Mouse (Mus musculus) right cerebral cortex, postnatal 36 days (tissue): Measurements from ENCODE around the gene Sars2.

Experiments
- DNase-seq, 2 experiments: peaks; one replicate each; pipeline ENCODE4 v3.0.0; 2022; ENCODE audit warnings: low spot score in 2 of 2, mixed read lengths in 1 of 2

The Sars2 gene

DNA sequence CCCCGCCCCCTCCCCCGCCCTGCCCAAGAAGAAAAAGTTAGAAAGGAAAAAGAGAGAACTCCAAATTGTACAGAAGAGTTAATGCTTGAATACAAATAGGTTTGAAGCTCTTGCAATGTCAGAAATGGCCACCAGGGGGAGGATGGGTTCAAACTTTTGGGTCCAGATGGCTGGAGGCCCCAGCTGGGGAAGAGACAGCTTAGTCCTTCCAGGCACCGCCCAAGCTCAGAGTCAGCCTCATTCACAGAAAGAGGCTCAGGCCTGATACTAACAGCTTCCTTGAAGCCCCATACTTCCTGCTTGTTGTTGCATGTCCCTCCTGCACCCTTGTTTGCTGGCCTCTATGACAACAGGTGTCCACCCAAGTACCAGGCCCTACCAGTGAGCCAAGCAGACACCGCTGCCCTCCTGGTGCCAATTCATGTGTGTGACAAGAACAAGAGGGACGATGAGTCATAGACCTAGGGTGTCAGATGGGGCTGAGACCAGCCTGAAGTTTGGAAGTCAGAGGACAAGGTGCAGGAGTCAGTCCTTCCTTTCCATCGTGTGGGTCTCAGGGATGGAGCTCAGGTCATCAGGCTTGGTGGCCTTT lies 38.4 kb downstream of the Sars2 start:
- peak; percentile 75 to 76 for DNase-seq

GRCm38 (mm10) chr7:28780857-28781256 lies 39.1 kb downstream of the Sars2 start:
- no peak for DNase-seq

DNA sequence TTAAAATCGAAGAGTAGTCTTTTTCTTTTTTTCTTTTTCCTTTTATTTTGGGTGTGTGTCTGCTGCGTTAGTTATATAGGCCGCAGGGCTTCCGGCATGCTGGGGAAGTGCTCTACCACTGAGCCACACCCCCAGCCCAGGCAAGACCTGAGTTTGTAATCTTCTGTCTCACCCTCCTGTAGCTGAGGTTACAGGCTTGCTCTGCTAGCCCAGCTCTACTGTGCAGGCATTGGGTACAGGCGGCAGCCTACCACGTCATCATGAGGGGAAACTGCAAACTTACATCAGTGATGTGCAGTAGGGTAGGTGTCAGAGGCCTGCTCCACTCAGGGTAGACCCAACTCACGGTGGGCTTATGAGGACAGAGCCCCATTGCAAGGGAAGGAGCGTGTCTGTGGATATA lies 39.5 kb downstream of the Sars2 start:
- DNase-seq = no peak

DNA sequence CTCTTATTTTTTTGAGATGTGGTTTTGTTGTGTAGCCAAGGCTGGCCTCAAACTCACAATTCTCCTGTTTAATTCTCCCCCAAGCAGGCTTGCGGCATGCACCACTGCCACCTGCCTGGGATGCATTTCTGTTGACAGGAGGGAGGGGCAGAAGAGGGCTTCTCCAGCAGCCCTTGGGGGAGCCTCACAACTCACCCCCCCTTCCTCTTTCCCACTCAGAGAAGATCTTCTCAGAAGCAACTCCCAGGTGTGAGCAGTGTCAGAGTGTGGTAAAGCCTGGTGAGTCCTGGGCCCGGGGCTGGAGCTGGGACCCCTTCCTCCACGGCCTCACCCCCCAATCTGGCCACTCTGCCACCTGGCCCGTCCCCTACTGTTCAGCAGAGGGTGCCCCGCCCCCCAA lies 43.4 kb downstream of the Sars2 start:
- DNase-seq = no peak

DNA sequence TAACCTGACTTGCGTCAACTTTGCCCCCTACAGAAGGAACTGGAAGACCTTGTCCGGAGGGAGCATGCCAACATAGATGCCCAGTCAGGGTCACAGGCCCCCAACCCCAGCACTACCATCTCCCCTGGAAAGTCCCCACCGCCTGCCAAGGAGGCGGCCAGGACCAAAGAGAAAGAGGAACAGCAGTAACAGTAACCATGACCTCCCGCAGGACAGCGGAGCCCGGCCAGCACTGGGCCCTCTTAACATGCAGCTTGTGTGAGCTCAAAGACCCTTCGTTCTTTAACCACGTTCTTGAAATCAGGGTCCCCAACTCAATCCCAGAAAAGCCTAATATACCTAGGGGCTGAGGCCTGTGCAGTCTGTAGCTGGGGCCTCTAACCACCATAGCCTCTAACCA lies 46.1 kb downstream of the Sars2 start:
- no peak for DNase-seq

DNA sequence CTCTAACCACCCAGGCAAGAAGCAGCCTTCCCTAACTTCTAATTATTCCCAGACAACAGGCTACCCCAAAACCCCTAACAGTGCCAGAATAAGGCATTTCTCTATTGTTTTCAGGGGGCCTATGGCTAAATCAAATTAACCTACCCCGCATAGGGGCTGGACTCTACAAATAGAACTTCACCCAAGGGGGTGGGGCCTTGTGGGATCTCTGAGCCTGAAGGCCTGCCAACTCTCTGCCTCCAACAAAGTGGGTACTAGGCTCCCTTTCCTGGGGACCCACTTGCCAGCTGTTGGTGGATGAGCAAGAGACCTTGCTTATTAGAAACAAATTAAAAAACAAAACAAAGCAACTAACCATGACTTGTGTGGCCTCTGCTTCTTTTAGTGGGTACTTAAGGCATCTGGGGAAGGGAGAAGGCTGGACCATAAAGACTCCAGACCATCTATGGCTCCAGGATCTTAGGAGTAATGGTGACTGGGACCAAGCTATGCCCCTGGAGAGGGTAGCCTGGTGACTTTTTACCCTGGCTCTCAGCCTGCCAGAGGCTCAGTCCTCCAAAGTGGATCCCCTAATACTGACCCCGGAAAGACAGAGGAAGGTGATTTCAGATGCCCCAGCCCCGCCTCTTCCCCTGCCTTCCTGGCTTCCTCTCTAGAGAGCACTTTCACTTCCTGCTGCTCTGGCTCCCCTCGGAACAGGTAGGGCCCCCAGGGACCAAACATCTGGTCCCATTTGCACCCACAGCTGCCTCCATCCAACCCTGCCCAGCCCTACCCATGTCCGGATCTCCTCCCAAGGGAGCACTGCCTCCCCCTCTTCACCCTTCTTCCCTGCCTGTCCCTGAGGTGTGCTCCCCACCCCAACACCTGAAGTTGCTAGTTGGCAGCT lies 46.8 kb downstream of the Sars2 start, which contains the start of gene Rinl:
Gene Rinl, plus strand, starts transcription at position 663 of the 889 bp plus-strand sequence.
- no peak for DNase-seq

- DNase-seq = no peak
Measured at GRCm38 (mm10) chr7:28789235-28789634, 47.4 kb downstream of the Sars2 start.

GRCm38 (mm10) chr7:28790066-28790806 lies 48.4 kb downstream of the Sars2 start:
- DNase-seq = no peak

GRCm38 (mm10) chr7:28791706-28792105 lies 49.9 kb downstream of the Sars2 start:
- no peak for DNase-seq

GRCm38 (mm10) chr7:28792391-28793185 lies 50.8 kb downstream of the Sars2 start:
- no peak for DNase-seq

- DNase-seq = no peak
Measured at GRCm38 (mm10) chr7:28793834-28794233, 52.0 kb downstream of the Sars2 start.

- no peak for DNase-seq
Measured at GRCm38 (mm10) chr7:28794496-28794895, 52.7 kb downstream of the Sars2 start.

- DNase-seq = no peak
Measured at GRCm38 (mm10) chr7:28795832-28796231, 54.0 kb downstream of the Sars2 start.

DNA sequence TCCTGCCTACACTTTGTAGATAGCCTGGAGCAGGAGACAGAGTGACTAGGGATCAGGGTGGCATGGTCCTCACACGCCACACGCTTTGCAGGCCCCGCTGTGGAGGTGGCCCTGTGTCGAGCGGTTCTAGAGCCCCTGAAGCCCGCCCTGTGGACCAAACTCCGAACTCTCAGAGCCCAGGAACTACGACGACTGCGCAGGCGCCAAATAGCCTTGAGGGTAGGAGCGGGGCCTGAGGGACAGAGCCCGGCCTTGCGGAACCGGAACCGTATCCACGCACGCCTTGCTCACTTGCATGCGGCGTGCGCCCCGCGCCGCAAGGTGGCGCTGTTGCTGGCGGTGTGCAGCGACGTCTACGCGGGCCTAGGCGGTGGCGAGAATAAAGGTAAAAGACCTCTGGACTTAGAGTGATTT lies 54.8 kb downstream of the Sars2 start:
- peak in 1 of 2 experiments; percentile 37 for DNase-seq

- no peak for DNase-seq
Measured at GRCm38 (mm10) chr7:28799994-28800393, 58.2 kb downstream of the Sars2 start.

DNA sequence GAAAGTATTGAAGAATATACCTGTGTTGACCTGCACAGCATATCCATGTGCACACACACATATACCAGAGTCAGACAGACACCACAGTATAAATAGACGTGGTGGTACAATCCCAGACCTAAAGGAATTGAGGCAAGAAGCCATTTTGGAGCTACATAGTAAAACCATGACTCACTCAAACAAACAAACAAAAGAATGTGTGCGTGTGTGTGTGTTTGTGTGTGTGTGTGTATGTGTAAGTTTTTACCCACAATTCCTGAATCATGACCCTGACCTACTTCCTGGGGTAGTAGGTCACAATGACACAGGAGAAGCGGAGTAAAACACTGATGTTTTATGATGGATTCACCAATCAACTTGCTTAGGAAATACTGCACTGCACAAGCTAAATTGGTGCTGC lies 59.7 kb downstream of the Sars2 start:
- no peak for DNase-seq

DNA sequence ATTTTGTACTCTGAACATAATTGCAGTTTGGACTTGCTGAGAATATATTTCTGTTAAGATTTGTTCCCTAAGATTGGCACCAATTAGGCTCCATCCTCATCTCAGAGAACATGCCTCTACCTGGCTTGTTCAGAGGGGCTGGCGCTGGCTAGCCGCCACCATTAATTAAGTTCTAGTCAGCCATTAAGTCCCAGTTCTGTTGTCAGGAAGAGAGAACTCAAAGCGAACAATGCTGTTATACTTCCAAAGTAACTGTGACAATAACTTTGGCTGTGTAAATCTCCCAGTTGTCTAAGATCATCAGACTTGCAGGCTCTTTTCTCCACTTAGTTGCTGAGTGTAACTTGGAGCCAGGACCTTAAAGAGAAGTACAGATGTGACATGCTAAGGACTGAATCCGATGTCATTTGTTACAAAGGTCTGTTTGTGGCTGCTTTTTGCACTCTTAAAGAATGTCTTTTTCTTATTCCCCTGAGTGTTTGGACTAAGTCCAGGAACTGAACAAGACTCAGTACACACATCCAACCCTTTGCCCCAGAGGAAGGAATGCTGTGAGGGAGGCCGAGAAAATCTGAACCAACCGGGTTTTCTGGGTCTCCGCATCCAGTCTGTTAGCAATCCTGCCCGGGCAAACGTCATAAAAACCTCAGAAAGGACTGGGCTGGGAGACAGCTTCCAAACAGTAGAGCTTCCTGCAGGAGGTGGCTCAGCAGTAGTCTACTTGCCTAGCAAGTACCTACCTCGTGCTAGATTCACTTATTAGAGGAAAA lies 60.3 kb downstream of the Sars2 start:
- DNase-seq = no peak

DNA sequence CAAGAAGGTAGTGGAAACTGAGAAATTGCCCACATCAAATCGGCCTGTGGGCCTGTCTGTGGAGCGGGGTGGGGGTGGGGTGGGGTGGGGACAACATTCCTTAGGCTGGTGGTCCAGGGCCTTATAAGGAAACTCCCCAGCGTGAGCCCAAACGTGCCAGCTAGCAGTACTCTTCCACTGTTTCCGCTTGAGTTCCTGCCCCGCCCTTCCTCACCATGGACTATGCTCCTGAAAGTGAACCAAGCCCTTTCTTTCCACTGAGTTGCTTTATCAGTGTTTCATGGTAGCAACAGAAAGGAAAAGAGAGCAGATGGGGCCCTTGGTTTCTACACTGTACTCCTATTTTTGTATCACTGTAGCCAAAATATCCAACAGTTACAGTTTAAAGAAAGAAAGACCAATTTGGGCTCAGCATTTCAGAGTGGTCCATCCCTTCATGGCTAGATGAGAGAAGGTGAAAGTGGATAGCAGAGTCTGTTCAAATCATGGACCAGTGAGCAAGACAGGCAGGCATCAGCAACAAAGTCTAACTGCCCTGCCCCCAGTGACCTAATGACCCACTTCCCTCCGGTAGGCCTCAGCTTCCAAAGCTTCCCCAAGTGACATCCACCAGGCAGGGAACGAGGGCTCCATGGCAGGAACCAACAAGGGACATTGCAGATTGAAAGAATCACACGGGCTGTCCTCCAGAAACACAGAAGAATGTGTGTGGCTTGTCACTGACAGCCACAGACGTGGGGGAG lies 61.2 kb downstream of the Sars2 start:
- DNase-seq = no peak
